Mouse (Mus musculus) CH12.LX (cell line): Measurements from ENCODE around the gene Foxn1. TPM values are rescaled to one million over a fixed set of nuclear protein-coding genes. Genes with fewer than 3 reads are reported as not detected.

ENCODE experiments used
- DNase-seq: peaks from one replicate; pipeline ENCODE4 v3.0.0-alpha.2; 2013; ENCODE audit errors: extremely low read depth
- H3K27ac ChIP-seq: 2 replicates; pipeline ENCODE4 v1.5.1; 2012; ENCODE audit warnings: low read depth, mild to moderate bottlenecking, control low read depth, moderate library complexity; ENCODE audit not compliant: insufficient read depth
- H3K27me3 ChIP-seq: replicated peaks from 2 replicates; pipeline ENCODE3; 2012; ENCODE audit warnings: inconsistent platforms
- H3K36me3 ChIP-seq, 2 experiments: replicated peaks in 1 of 2; 2 replicates each; pipeline versions ENCODE3 to v1.6.1; 2012; ENCODE audit warnings: inconsistent platforms in 1 of 2, low read length in 1 of 2, mild to moderate bottlenecking in 1 of 2, mixed read lengths in 1 of 2, moderate library complexity in 1 of 2; ENCODE audit not compliant: control insufficient read depth in 1 of 2, insufficient read depth in 1 of 2
- H3K4me1 ChIP-seq, 2 experiments: 2 replicates each; pipeline ENCODE4 v1.6.1; 2012; ENCODE audit warnings: inconsistent platforms in 1 of 2, moderate library complexity in 1 of 2; ENCODE audit not compliant: insufficient read depth in 2 of 2, control insufficient read depth in 1 of 2
- H3K4me2 ChIP-seq: 2 replicates; pipeline ENCODE4 v1.6.1; 2012; ENCODE audit warnings: low read depth, mild to moderate bottlenecking, control low read depth; ENCODE audit not compliant: poor library complexity, insufficient read depth, severe bottlenecking
- H3K4me3 ChIP-seq, 3 experiments: fragments of 150-350 bp in 1 of 3; sonication (generic) in 1 of 3; replicated peaks in 1 of 3; 2 replicates each; pipeline versions ENCODE3 to v1.5.1; 2011 to 2012; ENCODE audit warnings: low read depth in 2 of 3, low read length in 2 of 3, mild to moderate bottlenecking in 2 of 3, moderate library complexity in 2 of 3, control low read depth in 1 of 3, improper control_type of control experiment in 1 of 3, inconsistent platforms in 1 of 3, mixed read lengths in 1 of 3; ENCODE audit not compliant: poor library complexity in 1 of 3
- H3K79me2 ChIP-seq: replicated peaks from 2 replicates; pipeline ENCODE4 v1.6.1; 2012; ENCODE audit warnings: mild to moderate bottlenecking, moderate library complexity; ENCODE audit not compliant: control insufficient read depth, poor library complexity, insufficient read depth, severe bottlenecking; ENCODE audit errors: extremely low read depth
- H3K9ac ChIP-seq: 2 replicates; pipeline ENCODE4 v1.6.1; 2012; ENCODE audit warnings: low read depth, mild to moderate bottlenecking, control low read depth, moderate library complexity; ENCODE audit not compliant: insufficient read depth
- H3K9me3 ChIP-seq: replicated peaks from 2 replicates; pipeline ENCODE3; 2012; ENCODE audit warnings: low read length, inconsistent platforms, mixed read lengths
- CHD1 ChIP-seq: IDR thresholded peaks from 2 replicates; pipeline ENCODE4 v1.6.1; 2012; ENCODE audit warnings: low read depth, low read length, improper control_type of control experiment, inconsistent platforms
- E2F4 ChIP-seq: IDR thresholded peaks from 2 replicates; pipeline ENCODE4 v1.6.1; 2011; ENCODE audit warnings: low read depth, low read length, improper control_type of control experiment; ENCODE audit not compliant: insufficient replicate concordance
- ETS1 ChIP-seq: conservative IDR thresholded peaks from 2 replicates; pipeline ENCODE4 v1.6.1; 2012; ENCODE audit warnings: low read depth, mild to moderate bottlenecking, inconsistent platforms, low read length, improper control_type of control experiment, moderate library complexity
- GABPA ChIP-seq: IDR thresholded peaks from 2 replicates; pipeline ENCODE4 v1.6.1; 2012; ENCODE audit warnings: low read depth, low read length, improper control_type of control experiment, inconsistent platforms; ENCODE audit not compliant: insufficient replicate concordance
- JUN ChIP-seq: IDR thresholded peaks from 2 replicates; pipeline ENCODE4 v1.6.1; 2011; ENCODE audit warnings: low read depth, mild to moderate bottlenecking, low read length, improper control_type of control experiment, moderate library complexity; ENCODE audit not compliant: insufficient read depth
- JUND ChIP-seq: conservative IDR thresholded peaks from 2 replicates; pipeline ENCODE4 v1.6.1; 2011; ENCODE audit warnings: low read depth, low read length, improper control_type of control experiment
- KAT2A ChIP-seq: IDR thresholded peaks from 2 replicates; pipeline ENCODE4 v1.6.1; 2012; ENCODE audit warnings: low read length, improper control_type of control experiment, inconsistent platforms; ENCODE audit not compliant: insufficient replicate concordance
- MAFK ChIP-seq: IDR thresholded peaks from 2 replicates; pipeline ENCODE4 v1.6.1; 2011; ENCODE audit warnings: low read length, improper control_type of control experiment; ENCODE audit not compliant: insufficient replicate concordance
- MAX ChIP-seq: IDR thresholded peaks from 2 replicates; pipeline ENCODE4 v1.6.1; 2011; ENCODE audit warnings: low read length, improper control_type of control experiment
- MAZ ChIP-seq: IDR thresholded peaks from 2 replicates; pipeline ENCODE4 v1.6.1; 2012; ENCODE audit warnings: low read depth, mild to moderate bottlenecking, inconsistent platforms, low read length, improper control_type of control experiment, moderate library complexity
- NELFE ChIP-seq: IDR thresholded peaks from 2 replicates; pipeline ENCODE4 v1.6.1; 2011; ENCODE audit warnings: low read depth, low read length, improper control_type of control experiment
- NRF1 ChIP-seq: IDR thresholded peaks from 2 replicates; pipeline ENCODE4 v1.6.1; 2014; ENCODE audit warnings: low read depth, mild to moderate bottlenecking, inconsistent platforms, low read length, improper control_type of control experiment, moderate library complexity
- POLR2AphosphoS2 ChIP-seq: IDR thresholded peaks from 2 replicates; pipeline ENCODE4 v1.6.1; 2011; ENCODE audit warnings: low read depth, low read length, improper control_type of control experiment
- RAD21 ChIP-seq: IDR thresholded peaks from 2 replicates; pipeline ENCODE4 v1.6.1; 2011; ENCODE audit warnings: low read depth, mild to moderate bottlenecking, low read length, improper control_type of control experiment, moderate library complexity
- RCOR1 ChIP-seq: conservative IDR thresholded peaks from 2 replicates; pipeline ENCODE4 v1.6.1; 2012; ENCODE audit warnings: low read depth, mild to moderate bottlenecking, inconsistent platforms, low read length, improper control_type of control experiment
- SIN3A ChIP-seq: IDR thresholded peaks from 2 replicates; pipeline ENCODE4 v1.6.1; 2012; ENCODE audit warnings: low read length, improper control_type of control experiment, inconsistent platforms
- SMC3 ChIP-seq: IDR thresholded peaks from 2 replicates; pipeline ENCODE4 v1.6.1; 2011; ENCODE audit warnings: low read depth, low read length, improper control_type of control experiment
- TBP ChIP-seq: conservative IDR thresholded peaks from 2 replicates; pipeline ENCODE4 v1.6.1; 2011; ENCODE audit warnings: low read depth, low read length, improper control_type of control experiment
- UBTF ChIP-seq: IDR thresholded peaks from 2 replicates; pipeline ENCODE4 v1.6.1; 2012; ENCODE audit warnings: low read depth, mild to moderate bottlenecking, inconsistent platforms, low read length, improper control_type of control experiment, moderate library complexity
- USF1 ChIP-seq: IDR thresholded peaks from 2 replicates; pipeline ENCODE4 v1.6.1; 2014; ENCODE audit warnings: low read depth, mild to moderate bottlenecking, inconsistent platforms, low read length, improper control_type of control experiment
- ZC3H11A ChIP-seq: IDR thresholded peaks from 2 replicates; pipeline ENCODE4 v1.6.1; 2012; ENCODE audit warnings: low read depth, mild to moderate bottlenecking, inconsistent platforms, low read length, improper control_type of control experiment
- ZMIZ1 ChIP-seq: IDR thresholded peaks from 2 replicates; pipeline ENCODE4 v1.6.1; 2012; ENCODE audit warnings: low read depth, mild to moderate bottlenecking, inconsistent platforms, low read length, improper control_type of control experiment
- ZNF384 ChIP-seq: IDR thresholded peaks from 2 replicates; pipeline ENCODE4 v1.6.1; 2012; ENCODE audit warnings: low read depth, low read length, improper control_type of control experiment, inconsistent platforms
- dilution Hi-C: fragments of 300-500 bp; cut with MboI; formaldehyde crosslinking; loops from 2 replicates; pipeline ENCODE4 v1.14.3; 2020; ENCODE audit warnings: low sequenced_read_pairs; ENCODE audit not compliant: extremely low pct_unique_long_range_greater_than_20kb, extremely low pct_ligation_motif_present
- in situ Hi-C: fragments of 300-500 bp; cut with MboI; formaldehyde crosslinking; loops from 3 replicates; pipeline ENCODE4 v1.14.3; 2019; ENCODE audit warnings: low sequenced_read_pairs, low pct_ligation_motif_present, low pct_unique_long_range_greater_than_20kb, mixed read lengths
- polyA plus RNA-seq: library from polyadenylated mRNA; unstranded; fragments of >175 nt; gene quantifications from 2 replicates; pipeline ENCODE4 v1.2.1, GENCODE M21; 2012; ENCODE audit warnings: low read depth; ENCODE audit not compliant: insufficient read length
- total RNA-seq, 2 experiments: library from RNA; depleted of rRNA; stranded (reverse); fragments of 300-350 nt in 1 of 2; fragments of >200 nt in 1 of 2; gene quantifications; 2 replicates each; pipeline ENCODE4 v1.2.3; 2012 to 2014

Gene Foxn1
- total and polyA plus RNA-seq, 3 experiments, result not detected

DNA sequence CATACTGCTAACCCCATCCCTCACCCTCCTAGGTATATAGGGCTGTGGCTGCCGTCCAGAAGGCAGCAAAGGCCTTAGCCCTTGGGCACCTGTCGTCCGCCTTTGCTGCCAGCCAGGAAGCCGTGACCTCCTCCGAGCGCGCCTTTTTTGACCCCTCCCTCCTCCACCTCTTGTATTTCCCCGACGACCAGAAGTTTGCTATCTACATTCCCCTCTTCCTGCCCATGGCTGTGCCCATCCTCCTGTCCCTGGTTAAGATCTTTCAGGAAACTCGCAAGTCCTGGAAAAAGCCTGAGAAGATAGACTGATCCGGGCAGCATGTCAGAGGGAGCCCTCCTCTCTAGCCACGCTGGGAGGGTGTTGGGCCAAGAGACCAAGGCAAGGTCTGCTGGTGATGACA lies 44.7 kb downstream of the Foxn1 start:
- no peak overlapping the region for H3K9ac ChIP-seq
- H3K4me3 ChIP-seq, result no peak overlapping the region
- H3K4me1 ChIP-seq, result peaks cover 13 to 27% of the 10 kb centered on the region in 2 experiments
- dilution Hi-C loops (no loop called here), in situ Hi-C loops (no loop called here)
- H3K79me2 ChIP-seq, result peaks cover 8% of the 10 kb centered on the region
- no peak for TF ChIP-seq SMC3
- no peak for TF ChIP-seq NELFE
- no peak for TF ChIP-seq RCOR1
- TF ChIP-seq JUND, result no peak
- no peak for TF ChIP-seq POLR2AphosphoS2
- TF ChIP-seq UBTF, result no peak
- no peak for TF ChIP-seq MAZ
- TF ChIP-seq ZNF384, result no peak
- no peak for TF ChIP-seq USF1
- no peak for TF ChIP-seq ZMIZ1
- no peak for TF ChIP-seq JUN
- no peak for TF ChIP-seq MAFK
- TF ChIP-seq E2F4, result no peak
- H3K4me2 ChIP-seq, result no peak overlapping the region
- no peak overlapping the region for H3K27ac ChIP-seq
- H3K27me3 ChIP-seq, result no peaks in the 10 kb centered on the region
- H3K9me3 ChIP-seq, result no peaks in the 10 kb centered on the region
- DNase-seq, result no peak
- H3K36me3 ChIP-seq, result peaks cover 37 to 54% of the 10 kb centered on the region in 2 experiments

GRCm38 (mm10) chr11:78337040-78337439 lies 49.3 kb downstream of the Foxn1 start:
- H3K9me3 ChIP-seq, result peaks cover 4% of the 10 kb centered on the region
- dilution Hi-C loops, result no loop called here
- H3K27me3 ChIP-seq, result no peaks in the 10 kb centered on the region
- no peak overlapping the region for H3K9ac ChIP-seq
- H3K79me2 ChIP-seq, result no peaks in the 10 kb centered on the region
- H3K4me1 ChIP-seq, result no peaks in the 10 kb centered on the region
- H3K4me3 ChIP-seq, result no peak overlapping the region
- DNase-seq, result no peak
- in situ Hi-C loops, result no loop called here
- H3K4me2 ChIP-seq, result no peak overlapping the region
- no peak for TF ChIP-seq GABPA
- TF ChIP-seq NRF1, result no peak
- no peak for TF ChIP-seq KAT2A
- TF ChIP-seq MAX, result no peak
- TF ChIP-seq ZC3H11A, result no peak
- no peak for TF ChIP-seq USF1
- TF ChIP-seq ETS1, result no peak
- TF ChIP-seq RAD21, result no peak
- TF ChIP-seq TBP, result no peak
- no peak for TF ChIP-seq CHD1
- no peak for TF ChIP-seq MAFK
- TF ChIP-seq RCOR1, result no peak
- no peak for TF ChIP-seq SIN3A
- TF ChIP-seq UBTF, result no peak
- H3K36me3 ChIP-seq, result peaks cover 64 to 90% of the 10 kb centered on the region in 2 experiments
- H3K27ac ChIP-seq, result no peak overlapping the region
